Mouse (Mus musculus): Measurements from ENCODE around the gene Dusp22. TPM values are rescaled to one million over a fixed set of nuclear protein-coding genes. Genes with fewer than 3 reads are reported as not detected.

The Dusp22 gene
- polyA plus RNA-seq, 1 experiment from 2014 or later = 16.2 TPM

DNA sequence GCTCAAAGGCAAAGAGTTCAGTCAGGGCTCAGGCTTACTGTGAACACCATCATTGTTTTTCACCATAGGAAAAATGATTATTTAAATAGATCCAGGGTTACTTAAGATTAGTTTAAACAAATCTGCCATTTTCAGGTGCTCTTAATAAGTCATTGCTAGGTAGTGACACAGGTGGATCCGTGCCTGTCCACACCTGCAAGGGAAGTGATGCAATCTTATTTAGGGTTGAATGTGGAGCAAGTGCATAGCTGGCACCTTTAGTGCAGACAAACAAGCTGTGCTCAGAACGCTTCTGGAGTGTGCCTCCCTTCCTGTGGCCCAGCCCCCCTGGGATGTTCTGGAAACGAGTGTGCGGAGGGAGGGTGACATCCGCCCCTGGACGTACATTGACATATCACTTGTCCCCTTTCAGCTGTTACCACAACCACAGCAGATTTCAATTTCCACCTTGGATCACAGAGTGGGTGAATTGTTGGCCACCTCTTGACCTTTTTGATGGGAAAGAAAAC, 24.9 kb downstream of the Dusp22 start:
- no peak overlapping the region for H3K27ac ChIP-seq (replicated peaks; ENCODE audit: low read depth, low read length)
- no peaks in the 10 kb centered on the region for H3K36me3 ChIP-seq (ENCODE audit: control insufficient read depth, insufficient read depth, low read length)
- H3K4me1 ChIP-seq (ENCODE audit: control insufficient read depth, insufficient read depth, low read length) = no peaks in the 10 kb centered on the region
- H3K27me3 ChIP-seq (ENCODE audit: control insufficient read depth, insufficient read depth, low read length) = no peaks in the 10 kb centered on the region
- H3K4me3 ChIP-seq (ENCODE audit: low read depth, low read length) = no peak overlapping the region
- DNase-seq (ENCODE audit: low spot score) (no peak), ATAC-seq (ENCODE audit: insufficient number of reproducible peaks, low FRiP score, low TSS enrichment, low read depth) (no peak)
- no peaks in the 10 kb centered on the region for H3K9me3 ChIP-seq (ENCODE audit: control insufficient read depth, low read length)
- H3K4me2 ChIP-seq (ENCODE audit: low read depth, severe bottlenecking) = no peak overlapping the region
- H3K9ac ChIP-seq (ENCODE audit: low read length) = no peak overlapping the region
- WGBS = 56% methylated on average over 6 of the region's 6 CpGs

DNA sequence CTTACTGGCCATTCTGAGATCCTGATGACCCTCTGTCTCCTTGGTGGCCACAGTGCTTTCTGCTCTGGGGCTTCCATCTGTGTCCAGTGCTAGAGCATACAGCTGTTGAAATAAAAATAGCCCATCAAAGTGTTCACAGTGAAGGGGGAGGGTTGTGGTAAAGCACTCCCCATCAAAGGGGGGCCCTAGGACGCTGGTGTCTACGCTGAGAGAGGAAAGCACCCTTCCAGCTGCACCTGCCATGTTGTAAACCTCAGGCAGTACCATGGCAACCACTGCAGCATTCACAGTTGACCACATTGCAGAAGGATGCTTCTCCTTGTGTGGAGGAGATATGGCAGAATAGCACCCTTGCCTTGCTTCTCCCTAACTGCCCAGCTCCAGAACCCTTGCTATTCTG, 26.2 kb downstream of the Dusp22 start:
- Histone ChIP-seq H3K4me3 (ENCODE audit: low read depth, low read length) (no peak overlapping the region), H3K27ac (replicated peaks; ENCODE audit: low read depth, low read length) (no peak overlapping the region), H3K27me3 (ENCODE audit: control insufficient read depth, insufficient read depth, low read length) (no peaks in the 10 kb centered on the region), H3K4me2 (ENCODE audit: low read depth, severe bottlenecking) (no peak overlapping the region), H3K36me3 (ENCODE audit: control insufficient read depth, insufficient read depth, low read length) (no peaks in the 10 kb centered on the region), H3K9ac (ENCODE audit: low read length) (no peak overlapping the region), H3K4me1 (ENCODE audit: control insufficient read depth, insufficient read depth, low read length) (no peaks in the 10 kb centered on the region), H3K9me3 (ENCODE audit: control insufficient read depth, low read length) (no peaks in the 10 kb centered on the region)
- 65% methylated on average over 2 of the region's 2 CpGs for WGBS
- DNase-seq (ENCODE audit: low spot score) = no peak
- no peak for ATAC-seq (ENCODE audit: insufficient number of reproducible peaks, low FRiP score, low TSS enrichment, low read depth)

GRCm38 (mm10) chr13:30688035-30688616, 28.3 kb downstream of the Dusp22 start:
- H3K4me3 ChIP-seq (ENCODE audit: low read depth, low read length) = no peak overlapping the region
- H3K9ac ChIP-seq (ENCODE audit: low read length) = no peak overlapping the region
- H3K27me3 ChIP-seq (ENCODE audit: control insufficient read depth, insufficient read depth, low read length) = no peaks in the 10 kb centered on the region
- no peaks in the 10 kb centered on the region for H3K36me3 ChIP-seq (ENCODE audit: control insufficient read depth, insufficient read depth, low read length)
- no peak for ATAC-seq (ENCODE audit: insufficient number of reproducible peaks, low FRiP score, low TSS enrichment, low read depth)
- no peak overlapping the region for H3K4me2 ChIP-seq (ENCODE audit: low read depth, severe bottlenecking)
- 85% methylated on average over 12 of the region's 12 CpGs for WGBS
- H3K9me3 ChIP-seq (ENCODE audit: control insufficient read depth, low read length) = no peaks in the 10 kb centered on the region
- no peak for DNase-seq (ENCODE audit: low spot score)
- no peaks in the 10 kb centered on the region for H3K4me1 ChIP-seq (ENCODE audit: control insufficient read depth, insufficient read depth, low read length)
- no peak overlapping the region for H3K27ac ChIP-seq (replicated peaks; ENCODE audit: low read depth, low read length)

DNA sequence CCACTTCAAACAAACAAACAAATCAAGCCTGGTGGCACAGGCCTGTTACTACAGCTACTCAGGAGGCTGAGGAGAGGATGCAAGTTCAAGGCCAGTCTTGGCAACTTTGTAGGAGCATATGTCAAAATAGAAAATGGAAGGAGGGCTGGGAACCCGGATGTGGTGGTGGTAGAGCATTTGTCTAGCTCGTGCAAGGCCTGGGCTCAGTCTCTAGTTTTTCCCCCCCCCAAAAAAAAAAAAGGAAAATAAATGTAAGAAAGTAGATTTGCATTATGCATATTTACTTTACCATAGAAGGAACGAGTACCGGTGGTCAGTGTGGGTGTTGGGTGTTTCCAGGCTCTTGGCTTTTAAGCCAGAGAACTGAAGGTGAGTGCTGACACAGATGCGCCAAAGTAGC, 29.7 kb downstream of the Dusp22 start:
- no peak for ATAC-seq (ENCODE audit: insufficient number of reproducible peaks, low FRiP score, low TSS enrichment, low read depth)
- Histone ChIP-seq H3K9ac (ENCODE audit: low read length) (no peak overlapping the region), H3K27me3 (ENCODE audit: control insufficient read depth, insufficient read depth, low read length) (no peaks in the 10 kb centered on the region), H3K27ac (replicated peaks; ENCODE audit: low read depth, low read length) (no peak overlapping the region), H3K4me1 (ENCODE audit: control insufficient read depth, insufficient read depth, low read length) (no peaks in the 10 kb centered on the region), H3K4me3 (ENCODE audit: low read depth, low read length) (no peak overlapping the region), H3K9me3 (ENCODE audit: control insufficient read depth, low read length) (no peaks in the 10 kb centered on the region), H3K36me3 (ENCODE audit: control insufficient read depth, insufficient read depth, low read length) (no peaks in the 10 kb centered on the region), H3K4me2 (ENCODE audit: low read depth, severe bottlenecking) (no peak overlapping the region)
- WGBS = 90% methylated on average over 5 of the region's 5 CpGs
- DNase-seq (ENCODE audit: low spot score) = no peak

DNA sequence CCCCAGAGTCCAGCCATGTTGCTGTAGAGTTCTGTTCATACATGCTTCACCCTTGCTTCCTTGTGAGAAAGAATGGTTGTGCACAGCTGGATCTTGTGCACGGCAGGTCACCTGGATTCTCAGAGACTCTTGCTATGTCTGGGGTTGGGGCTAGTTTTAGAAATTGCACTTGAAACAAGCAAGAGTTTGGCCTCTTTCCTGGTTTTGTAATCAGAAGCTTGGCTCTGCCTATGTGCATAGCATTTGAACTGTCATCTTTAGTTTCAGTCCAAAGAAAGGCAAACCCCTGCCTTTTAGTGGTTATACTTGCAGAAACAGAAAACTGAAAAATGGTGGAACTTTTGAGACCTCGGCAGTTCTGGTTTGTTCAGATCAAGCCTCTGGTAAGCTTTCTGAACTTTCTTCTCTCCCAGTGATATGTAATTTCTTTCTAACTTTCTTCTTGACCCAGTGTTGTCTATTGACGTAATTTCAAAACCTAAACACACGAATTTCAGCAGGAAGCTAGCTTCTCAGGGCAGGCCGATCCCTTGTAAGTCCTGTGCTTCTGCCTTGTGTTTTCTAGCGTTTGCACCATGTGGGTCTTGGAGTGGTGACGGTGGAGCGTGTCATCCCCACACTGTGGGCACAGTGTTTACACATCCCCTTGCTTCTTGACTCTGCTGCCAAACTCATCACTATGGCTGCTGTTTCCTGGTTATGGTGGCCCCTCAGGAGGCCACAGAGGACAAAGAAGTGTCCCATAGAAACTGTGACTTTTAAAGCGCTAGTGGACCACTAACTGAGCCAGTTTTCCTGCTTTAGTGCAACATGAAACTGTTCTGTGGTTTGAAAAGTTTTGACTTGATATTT, 31.9 kb downstream of the Dusp22 start:
- ATAC-seq (ENCODE audit: insufficient number of reproducible peaks, low FRiP score, low TSS enrichment, low read depth) (no peak), DNase-seq (ENCODE audit: low spot score) (no peak)
- Histone ChIP-seq H3K27me3 (ENCODE audit: control insufficient read depth, insufficient read depth, low read length) (no peaks in the 10 kb centered on the region), H3K4me2 (ENCODE audit: low read depth, severe bottlenecking) (no peak overlapping the region), H3K4me3 (ENCODE audit: low read depth, low read length) (no peak overlapping the region), H3K36me3 (ENCODE audit: control insufficient read depth, insufficient read depth, low read length) (no peaks in the 10 kb centered on the region), H3K4me1 (ENCODE audit: control insufficient read depth, insufficient read depth, low read length) (no peaks in the 10 kb centered on the region), H3K9ac (ENCODE audit: low read length) (no peak overlapping the region), H3K27ac (replicated peaks; ENCODE audit: low read depth, low read length) (no peak overlapping the region), H3K9me3 (ENCODE audit: control insufficient read depth, low read length) (no peaks in the 10 kb centered on the region)
- 87% methylated on average over 9 of the region's 9 CpGs for WGBS

- H3K36me3 ChIP-seq (ENCODE audit: control insufficient read depth, insufficient read depth, low read length) = no peaks in the 10 kb centered on the region
- H3K4me2 ChIP-seq (ENCODE audit: low read depth, severe bottlenecking) = no peak overlapping the region
These were observed 33.0 kb downstream of the Dusp22 start for GRCm38 (mm10) chr13:30692644-30693385.

GRCm38 (mm10) chr13:30695232-30695631, 35.4 kb downstream of the Dusp22 start:
- 77% methylated on average over 1 of the region's 1 CpGs for WGBS
- no peaks in the 10 kb centered on the region for H3K27me3 ChIP-seq (ENCODE audit: control insufficient read depth, insufficient read depth, low read length)

More at GRCm38 (mm10) chr13:30692644-30693385, 33.0 kb downstream of the Dusp22 start:
- 82% methylated on average over 7 of the region's 7 CpGs for WGBS
- Histone ChIP-seq H3K27ac (replicated peaks; ENCODE audit: low read depth, low read length) (no peak overlapping the region), H3K9ac (ENCODE audit: low read length) (no peak overlapping the region), H3K4me3 (ENCODE audit: low read depth, low read length) (no peak overlapping the region), H3K4me1 (ENCODE audit: control insufficient read depth, insufficient read depth, low read length) (no peaks in the 10 kb centered on the region), H3K9me3 (ENCODE audit: control insufficient read depth, low read length) (no peaks in the 10 kb centered on the region), H3K27me3 (ENCODE audit: control insufficient read depth, insufficient read depth, low read length) (no peaks in the 10 kb centered on the region)
- DNase-seq (ENCODE audit: low spot score) (no peak), ATAC-seq (ENCODE audit: insufficient number of reproducible peaks, low FRiP score, low TSS enrichment, low read depth) (no peak)

GRCm38 (mm10) chr13:30695890-30696289, 36.1 kb downstream of the Dusp22 start:
- DNase-seq (ENCODE audit: low spot score) (no peak), ATAC-seq (ENCODE audit: insufficient number of reproducible peaks, low FRiP score, low TSS enrichment, low read depth) (no peak)
- H3K36me3 ChIP-seq (ENCODE audit: control insufficient read depth, insufficient read depth, low read length) = no peaks in the 10 kb centered on the region
- no peak overlapping the region for H3K4me3 ChIP-seq (ENCODE audit: low read depth, low read length)
- H3K9ac ChIP-seq (ENCODE audit: low read length) = no peak overlapping the region
- H3K4me1 ChIP-seq (ENCODE audit: control insufficient read depth, insufficient read depth, low read length) = no peaks in the 10 kb centered on the region
- WGBS = 86% methylated on average over 2 of the region's 2 CpGs
- no peaks in the 10 kb centered on the region for H3K9me3 ChIP-seq (ENCODE audit: control insufficient read depth, low read length)
- no peaks in the 10 kb centered on the region for H3K27me3 ChIP-seq (ENCODE audit: control insufficient read depth, insufficient read depth, low read length)
- H3K4me2 ChIP-seq (ENCODE audit: low read depth, severe bottlenecking) = no peak overlapping the region
- H3K27ac ChIP-seq (replicated peaks; ENCODE audit: low read depth, low read length) = no peak overlapping the region

More at GRCm38 (mm10) chr13:30695232-30695631, 35.4 kb downstream of the Dusp22 start:
- no peak overlapping the region for H3K9ac ChIP-seq (ENCODE audit: low read length)
- no peak overlapping the region for H3K4me2 ChIP-seq (ENCODE audit: low read depth, severe bottlenecking)
- no peaks in the 10 kb centered on the region for H3K36me3 ChIP-seq (ENCODE audit: control insufficient read depth, insufficient read depth, low read length)
- no peaks in the 10 kb centered on the region for H3K4me1 ChIP-seq (ENCODE audit: control insufficient read depth, insufficient read depth, low read length)
- H3K9me3 ChIP-seq (ENCODE audit: control insufficient read depth, low read length) = no peaks in the 10 kb centered on the region
- H3K4me3 ChIP-seq (ENCODE audit: low read depth, low read length) = no peak overlapping the region
- H3K27ac ChIP-seq (replicated peaks; ENCODE audit: low read depth, low read length) = no peak overlapping the region
- no peak for ATAC-seq (ENCODE audit: insufficient number of reproducible peaks, low FRiP score, low TSS enrichment, low read depth)
- no peak for DNase-seq (ENCODE audit: low spot score)

All from limb, embryonic 11.5 days (tissue).